Mouse (Mus musculus) heart, embryonic 12.5 days (tissue): ENCODE measurements at regions not wholly inside any gene's neighbourhood (a gene's known extent, or its start where the extent isn't known, plus 50 kb on each side); places are given as distances from the start of the nearest gene placed in this dataset.

Experiments used
- ATAC-seq: fragments of 200-750 bp; cut with Nextera tagmentation; 2 replicates; pipeline ENCODE4 v1.8.0; 2017; ENCODE audit warnings: moderate TSS enrichment, moderate library complexity; ENCODE audit not compliant: insufficient number of reproducible peaks, low FRiP score
- H3K27ac ChIP-seq: fragments of 300-500 bp; sonication (generic); 2 replicates; pipeline ENCODE4 v1.5.1; 2016; ENCODE audit warnings: mild to moderate bottlenecking, moderate library complexity; ENCODE audit not compliant: poor library complexity, severe bottlenecking
- H3K27me3 ChIP-seq: fragments of 300-500 bp; sonication (generic); replicated peaks from 2 replicates; pipeline ENCODE4 v1.6.1; 2016; ENCODE audit warnings: mild to moderate bottlenecking, moderate library complexity
- H3K36me3 ChIP-seq: fragments of 300-500 bp; sonication (generic); 2 replicates; pipeline ENCODE4 v1.6.1; 2016; ENCODE audit warnings: mild to moderate bottlenecking, moderate library complexity
- H3K4me1 ChIP-seq: fragments of 300-500 bp; sonication (generic); replicated peaks from 2 replicates; pipeline ENCODE4 v1.6.1; 2016; ENCODE audit warnings: mild to moderate bottlenecking
- H3K4me2 ChIP-seq: fragments of 300-500 bp; sonication (generic); 2 replicates; pipeline ENCODE4 v1.6.1; 2016; ENCODE audit warnings: mild to moderate bottlenecking, moderate library complexity
- H3K4me3 ChIP-seq: fragments of 300-500 bp; sonication (generic); 2 replicates; pipeline ENCODE4 v1.5.1; 2016; ENCODE audit warnings: mild to moderate bottlenecking
- H3K9ac ChIP-seq: fragments of 300-500 bp; sonication (generic); 2 replicates; pipeline ENCODE4 v1.6.1; 2016; ENCODE audit warnings: mild to moderate bottlenecking, moderate library complexity
- H3K9me3 ChIP-seq: fragments of 300-500 bp; sonication (generic); replicated peaks from 2 replicates; pipeline ENCODE4 v1.6.1; 2016; ENCODE audit warnings: mild to moderate bottlenecking, moderate library complexity
- WGBS: fragments of 180-500 bp; shearing (Covaris S2); methylation state at CpG from one replicate; pipeline ENCODE4 v1.1.7; 2016; 5-methylcytosine and 5-hydroxymethylcytosine counted together

GRCm38 (mm10) chr12:71626801-71627200 lies 204.1 kb upstream of the Daam1 start:
- peaks cover 47% of the 10 kb centered on the region for H3K4me1 ChIP-seq
- H3K27me3 ChIP-seq = no peaks in the 10 kb centered on the region
- H3K4me2 ChIP-seq = no peak overlapping the region
- no peak overlapping the region for H3K9ac ChIP-seq
- 0 out of 2 replicates have a peak, but pooled peaks have one; percentile 47 for ATAC-seq
- WGBS = 40% methylated on average over 4 of the region's 4 CpGs
- no peak overlapping the region for H3K4me3 ChIP-seq
- 0 out of 2 replicates have a peak overlapping the region, but pooled peaks have one; percentile 12 for H3K27ac ChIP-seq
- H3K36me3 ChIP-seq = no peaks in the 10 kb centered on the region
- no peaks in the 10 kb centered on the region for H3K9me3 ChIP-seq

GRCm38 (mm10) chr12:71627421-71628339 lies 203.2 kb upstream of the Daam1 start:
- 46% methylated on average over 17 of the region's 17 CpGs for WGBS
- Histone ChIP-seq H3K9me3 (no peaks in the 10 kb centered on the region), H3K4me1 (peaks cover 47% of the 10 kb centered on the region), H3K4me2 (peak overlapping the region; percentile 27), H3K9ac (no peak overlapping the region), H3K27me3 (no peaks in the 10 kb centered on the region), H3K27ac (no peak overlapping the region), H3K4me3 (no peak overlapping the region), H3K36me3 (no peaks in the 10 kb centered on the region)
- peak; percentile 55; the same call in 1 of the 2 replicates for ATAC-seq

DNA sequence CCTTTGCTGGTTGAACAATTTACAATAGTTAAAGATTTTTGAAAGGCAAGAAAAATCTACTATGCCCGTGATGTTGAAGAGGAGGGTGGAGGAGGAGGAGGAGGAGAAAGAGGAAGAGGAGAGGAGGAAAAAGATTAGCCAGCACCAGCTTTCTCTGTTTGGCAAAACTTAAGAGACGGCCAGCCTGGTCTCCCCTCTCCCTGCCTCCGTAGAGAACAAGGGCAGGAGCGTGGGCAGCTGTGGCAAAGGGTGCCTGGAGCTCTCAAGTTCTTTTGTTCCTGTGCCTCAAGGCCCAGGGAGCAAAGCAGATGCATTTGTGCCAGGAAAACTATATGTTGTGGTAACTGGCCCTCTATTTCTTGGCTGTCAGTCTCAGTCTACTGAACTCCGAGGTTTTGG lies 202.5 kb upstream of the Daam1 start:
- no peak overlapping the region for H3K4me3 ChIP-seq
- H3K36me3 ChIP-seq = no peaks in the 10 kb centered on the region
- 70% methylated on average over 5 of the region's 5 CpGs for WGBS
- H3K4me2 ChIP-seq = no peak overlapping the region
- no peaks in the 10 kb centered on the region for H3K9me3 ChIP-seq
- H3K9ac ChIP-seq = no peak overlapping the region
- no peak overlapping the region for H3K27ac ChIP-seq
- H3K27me3 ChIP-seq = no peaks in the 10 kb centered on the region
- ATAC-seq = no peak
- peaks cover 47% of the 10 kb centered on the region for H3K4me1 ChIP-seq

GRCm38 (mm10) chr12:71628796-71629195 lies 202.1 kb upstream of the Daam1 start:
- no peak overlapping the region for H3K9ac ChIP-seq
- ATAC-seq = no peak
- no peak overlapping the region for H3K4me2 ChIP-seq
- WGBS = 86% methylated on average over 10 of the region's 10 CpGs
- H3K4me1 ChIP-seq = peaks cover 45% of the 10 kb centered on the region
- no peaks in the 10 kb centered on the region for H3K27me3 ChIP-seq
- no peak overlapping the region for H3K27ac ChIP-seq
- H3K9me3 ChIP-seq = no peaks in the 10 kb centered on the region
- H3K4me3 ChIP-seq = no peak overlapping the region
- H3K36me3 ChIP-seq = no peaks in the 10 kb centered on the region

GRCm38 (mm10) chr12:71630386-71630785 lies 200.5 kb upstream of the Daam1 start:
- no peak for ATAC-seq
- H3K27me3 ChIP-seq = no peaks in the 10 kb centered on the region
- H3K4me1 ChIP-seq = peaks cover 29% of the 10 kb centered on the region
- H3K4me3 ChIP-seq = no peak overlapping the region
- 78% methylated on average over 3 of the region's 3 CpGs for WGBS
- no peak overlapping the region for H3K4me2 ChIP-seq
- H3K9ac ChIP-seq = no peak overlapping the region
- H3K36me3 ChIP-seq = no peaks in the 10 kb centered on the region
- H3K9me3 ChIP-seq = no peaks in the 10 kb centered on the region
- H3K27ac ChIP-seq = no peak overlapping the region

DNA sequence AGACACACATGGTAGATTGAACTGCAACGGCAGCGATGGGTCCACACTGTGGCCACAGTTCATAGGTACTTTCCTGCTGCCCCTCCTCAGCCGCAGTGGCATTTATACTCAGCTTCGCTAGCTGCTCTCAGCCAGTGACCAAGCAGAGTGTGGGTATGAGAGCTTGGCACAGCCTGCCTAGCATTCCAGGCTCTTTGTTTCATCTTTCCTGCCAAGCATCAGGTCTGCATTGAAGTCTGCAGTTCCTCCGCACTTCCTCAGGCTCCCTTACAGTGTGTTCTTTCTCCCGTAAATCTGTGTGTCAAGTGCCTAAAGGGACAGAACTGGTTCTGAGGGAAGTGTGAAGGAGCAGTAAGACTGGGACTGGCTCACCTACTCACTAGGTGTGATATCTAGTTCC lies 194.6 kb upstream of the Daam1 start:
- Histone ChIP-seq H3K4me1 (peaks cover 19% of the 10 kb centered on the region), H3K4me2 (no peak overlapping the region), H3K27ac (no peak overlapping the region), H3K27me3 (no peaks in the 10 kb centered on the region), H3K36me3 (no peaks in the 10 kb centered on the region), H3K9ac (no peak overlapping the region), H3K4me3 (no peak overlapping the region), H3K9me3 (no peaks in the 10 kb centered on the region)
- no peak for ATAC-seq
- WGBS = 84% methylated on average over 6 of the region's 6 CpGs

- Histone ChIP-seq H3K4me2 (no peak overlapping the region), H3K36me3 (no peaks in the 10 kb centered on the region), H3K27ac (no peak overlapping the region), H3K4me3 (no peak overlapping the region), H3K9me3 (no peaks in the 10 kb centered on the region), H3K9ac (no peak overlapping the region), H3K4me1 (peaks cover 17% of the 10 kb centered on the region), H3K27me3 (no peaks in the 10 kb centered on the region)
- ATAC-seq = no peak
- 46% methylated on average over 3 of the region's 3 CpGs for WGBS
Measured at GRCm38 (mm10) chr12:71637248-71637647, 193.6 kb upstream of the Daam1 start.

DNA sequence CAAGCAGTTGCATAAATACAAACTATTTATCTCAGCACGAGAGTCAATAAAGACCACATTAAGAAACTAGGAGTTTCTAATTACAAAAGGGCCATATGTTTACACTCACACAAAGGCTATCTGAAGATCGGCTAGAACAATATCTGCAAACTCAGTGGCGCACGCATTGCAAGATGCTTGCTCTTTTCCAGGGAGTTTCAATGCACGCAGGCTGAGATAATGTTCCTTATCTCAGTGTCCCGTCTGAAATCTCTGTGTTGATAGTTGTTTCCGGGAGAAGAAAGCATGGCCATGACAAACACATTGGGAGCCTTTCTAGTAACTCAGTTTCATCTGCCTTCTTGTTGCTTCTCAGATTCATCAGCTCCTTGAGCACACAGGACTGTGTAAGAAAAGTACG lies 192.6 kb upstream of the Daam1 start:
- H3K27ac ChIP-seq = no peak overlapping the region
- no peak for ATAC-seq
- no peak overlapping the region for H3K4me3 ChIP-seq
- H3K9ac ChIP-seq = no peak overlapping the region
- H3K9me3 ChIP-seq = no peaks in the 10 kb centered on the region
- no peaks in the 10 kb centered on the region for H3K27me3 ChIP-seq
- H3K4me2 ChIP-seq = no peak overlapping the region
- H3K36me3 ChIP-seq = no peaks in the 10 kb centered on the region
- WGBS = 28% methylated on average over 8 of the region's 8 CpGs
- peaks cover 17% of the 10 kb centered on the region for H3K4me1 ChIP-seq

DNA sequence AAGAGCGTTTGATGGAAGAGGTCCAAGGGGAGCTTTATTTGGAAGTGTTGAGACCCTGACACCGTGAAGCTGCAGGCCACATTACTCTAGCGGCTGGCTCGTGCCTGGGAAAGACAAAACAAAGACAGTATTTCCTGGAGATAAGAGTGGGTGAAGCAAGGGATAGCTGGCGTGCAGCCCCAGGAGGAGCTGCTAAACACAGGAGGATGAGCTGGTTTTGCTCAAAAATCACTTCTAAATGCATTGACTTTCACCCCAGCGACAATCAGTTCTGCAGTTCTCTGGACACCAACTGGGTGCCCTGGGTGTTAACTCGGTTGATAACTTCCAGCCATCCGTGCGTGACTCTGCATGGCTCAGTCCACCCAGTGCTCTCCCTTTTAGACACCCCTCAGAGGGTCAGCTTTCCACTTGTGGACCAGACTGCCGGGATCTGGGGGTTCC lies 190.8 kb upstream of the Daam1 start:
- Histone ChIP-seq H3K9me3 (no peaks in the 10 kb centered on the region), H3K4me2 (peak overlapping the region; percentile 30; the same call in 1 of the 2 replicates), H3K4me3 (no peak overlapping the region), H3K9ac (no peak overlapping the region), H3K4me1 (peaks cover 17% of the 10 kb centered on the region), H3K27ac (0 out of 2 replicates have a peak overlapping the region, but pooled peaks have one; percentile 2), H3K36me3 (no peaks in the 10 kb centered on the region), H3K27me3 (no peaks in the 10 kb centered on the region)
- 0 out of 2 replicates have a peak, but pooled peaks have one; percentile 22 for ATAC-seq
- 8% methylated on average over 10 of the region's 10 CpGs for WGBS

GRCm38 (mm10) chr12:71641486-71641885 lies 189.4 kb upstream of the Daam1 start:
- Histone ChIP-seq H3K9me3 (no peaks in the 10 kb centered on the region), H3K27ac (no peak overlapping the region), H3K4me2 (no peak overlapping the region), H3K9ac (no peak overlapping the region), H3K4me3 (no peak overlapping the region), H3K27me3 (no peaks in the 10 kb centered on the region), H3K4me1 (peaks cover 27% of the 10 kb centered on the region), H3K36me3 (no peaks in the 10 kb centered on the region)
- 78% methylated on average over 2 of the region's 2 CpGs for WGBS
- ATAC-seq = no peak

- H3K9me3 ChIP-seq = no peaks in the 10 kb centered on the region
- no peak overlapping the region for H3K27ac ChIP-seq
- no peak overlapping the region for H3K4me3 ChIP-seq
- H3K4me1 ChIP-seq = peaks cover 32% of the 10 kb centered on the region
- no peak overlapping the region for H3K4me2 ChIP-seq
- no peak overlapping the region for H3K9ac ChIP-seq
- WGBS = 73% methylated on average over 8 of the region's 8 CpGs
- ATAC-seq = no peak
- H3K27me3 ChIP-seq = no peaks in the 10 kb centered on the region
- no peaks in the 10 kb centered on the region for H3K36me3 ChIP-seq
Measured at GRCm38 (mm10) chr12:71642797-71643337, 188.0 kb upstream of the Daam1 start.
